Mouse (Mus musculus) C2C12 (cell line): Measurements from ENCODE around the gene Zfp644. TPM values are rescaled to one million over a fixed set of nuclear protein-coding genes. Genes with fewer than 3 reads are reported as not detected.
"Not testable (repeated sequence)": the region's sequence is repeated elsewhere in the genome, so short reads cannot be mapped to it uniquely, and the experiment has no call there.

Experiments
- H3K27me3 ChIP-seq: one replicate; pipeline ENCODE4 v1.6.1; 2011; ENCODE audit not compliant: control insufficient read depth, insufficient read depth, insufficient read length
- H3K36me3 ChIP-seq: one replicate; pipeline ENCODE4 v1.6.1; 2011; ENCODE audit not compliant: control insufficient read depth, insufficient read depth
- H3K4me3 ChIP-seq: one replicate; pipeline ENCODE4 v1.5.1; 2011; ENCODE audit warnings: mild to moderate bottlenecking, control low read depth; ENCODE audit not compliant: poor library complexity, insufficient read depth, severe bottlenecking
- H3K79me2 ChIP-seq: one replicate; pipeline ENCODE4 v1.6.1; 2011; ENCODE audit not compliant: control insufficient read depth, insufficient read depth
- H3K79me3 ChIP-seq: one replicate; pipeline ENCODE4 v1.6.1; 2011; ENCODE audit warnings: low read depth, control low read depth
- H3ac ChIP-seq: one replicate; pipeline ENCODE3; 2011; ENCODE audit warnings: low read depth; ENCODE audit not compliant: control insufficient read depth, insufficient read length
- CEBPB ChIP-seq: IDR thresholded peaks from one replicate; pipeline ENCODE4 v1.6.1; 2011; ENCODE audit warnings: low read depth, mild to moderate bottlenecking, control low read depth, moderate library complexity
- CTCF ChIP-seq: IDR thresholded peaks from one replicate; pipeline ENCODE4 v1.5.1; 2011; ENCODE audit not compliant: control insufficient read depth, insufficient read depth, insufficient read length
- FOSL1 ChIP-seq: IDR thresholded peaks from one replicate; pipeline ENCODE4 v1.8.0; 2011; ENCODE audit warnings: mild to moderate bottlenecking, low read length; ENCODE audit not compliant: poor library complexity, insufficient read depth, severe bottlenecking
- MAX ChIP-seq: IDR thresholded peaks from one replicate; pipeline ENCODE4 v1.6.1; 2011; ENCODE audit warnings: mild to moderate bottlenecking, control low read depth
- MYOD1 ChIP-seq: IDR thresholded peaks from one replicate; pipeline ENCODE4 v1.6.1; 2011; ENCODE audit warnings: low read depth; ENCODE audit not compliant: control insufficient read depth, insufficient read length
- MYOG ChIP-seq: IDR thresholded peaks from one replicate; pipeline ENCODE4 v1.6.1; 2011; ENCODE audit not compliant: control insufficient read depth, insufficient read length; ENCODE audit errors: extremely low read depth
- USF1 ChIP-seq: IDR thresholded peaks from one replicate; pipeline ENCODE4 v1.6.1; 2011; ENCODE audit warnings: low read depth, mild to moderate bottlenecking, control low read depth, moderate library complexity
- polyA plus RNA-seq: library from polyadenylated mRNA; unstranded; fragments of >200 nt; fragmentation: generic; extraction: Trizol; gene quantifications from one replicate; pipeline ENCODE4 v1.2.1, GENCODE M21; 2012; ENCODE audit warnings: missing spikeins

The Zfp644 gene
- polyA plus RNA-seq, 1 experiment: 5.3 TPM

- Histone ChIP-seq H3K79me3 (peaks cover 79% of the 10 kb centered on the region), H3K79me2 (peaks cover 100% of the 10 kb centered on the region), H3K36me3 (peaks cover 11% of the 10 kb centered on the region), H3K4me3 (no peak overlapping the region), H3ac (no peak overlapping the region), H3K27me3 (no peaks in the 10 kb centered on the region)
- no peak for TF ChIP-seq CEBPB
- no peak for TF ChIP-seq USF1
- no peak for TF ChIP-seq MYOG
- no peak for TF ChIP-seq MYOD1
- TF ChIP-seq CTCF: no peak
Observed at GRCm38 (mm10) chr5:106679659-106680058, 17.4 kb downstream of the Zfp644 start.

GRCm38 (mm10) chr5:106678823-106679222 is 18.3 kb downstream of the Zfp644 start:
- not testable (repeated sequence) for H3ac ChIP-seq, H3K27me3 ChIP-seq, H3K4me3 ChIP-seq
- peaks cover 11% of the 10 kb centered on the region for H3K36me3 ChIP-seq
- peaks cover 100% of the 10 kb centered on the region for H3K79me2 ChIP-seq
- H3K79me3 ChIP-seq: peaks cover 79% of the 10 kb centered on the region

- TF ChIP-seq CTCF: no peak
- TF ChIP-seq USF1: no peak
- TF ChIP-seq FOSL1: no peak
- TF ChIP-seq CEBPB: no peak
- TF ChIP-seq MYOD1: no peak
- TF ChIP-seq MAX: no peak
- no peak for TF ChIP-seq MYOG
- peaks cover 6% of the 10 kb centered on the region for H3K36me3 ChIP-seq
- H3K79me2 ChIP-seq: peaks cover 100% of the 10 kb centered on the region
- H3K4me3 ChIP-seq: no peak overlapping the region
- H3K27me3 ChIP-seq: no peaks in the 10 kb centered on the region
- peaks cover 77% of the 10 kb centered on the region for H3K79me3 ChIP-seq
- H3ac ChIP-seq: no peak overlapping the region
Observed at GRCm38 (mm10) chr5:106676784-106677183, 20.3 kb downstream of the Zfp644 start.

GRCm38 (mm10) chr5:106672597-106672996 is 24.5 kb downstream of the Zfp644 start:
- peaks cover 5% of the 10 kb centered on the region for H3K36me3 ChIP-seq
- H3ac ChIP-seq: no peak overlapping the region
- H3K79me3 ChIP-seq: peaks cover 83% of the 10 kb centered on the region
- no peak overlapping the region for H3K4me3 ChIP-seq
- H3K79me2 ChIP-seq: peaks cover 95% of the 10 kb centered on the region
- H3K27me3 ChIP-seq: no peaks in the 10 kb centered on the region
- TF ChIP-seq USF1 (no peak), MAX (no peak), CTCF (no peak), FOSL1 (no peak), CEBPB (no peak), MYOD1 (no peak), MYOG (no peak)

- Histone ChIP-seq H3ac (no peak overlapping the region), H3K79me3 (peaks cover 83% of the 10 kb centered on the region)
Observed at GRCm38 (mm10) chr5:106671893-106672292, 25.2 kb downstream of the Zfp644 start.

GRCm38 (mm10) chr5:106664910-106665309 is 32.2 kb downstream of the Zfp644 start:
- H3K79me3 ChIP-seq: peaks cover 80% of the 10 kb centered on the region
- H3K79me2 ChIP-seq: peaks cover 95% of the 10 kb centered on the region
- H3K36me3 ChIP-seq: peaks cover 25% of the 10 kb centered on the region
- TF ChIP-seq FOSL1 (no peak), CEBPB (no peak), CTCF (no peak), USF1 (no peak), MYOG (no peak), MYOD1 (no peak), MAX (no peak)
- no peak overlapping the region for H3K4me3 ChIP-seq
- H3ac ChIP-seq: no peak overlapping the region
- no peaks in the 10 kb centered on the region for H3K27me3 ChIP-seq

More at GRCm38 (mm10) chr5:106671893-106672292, 25.2 kb downstream of the Zfp644 start:
- Histone ChIP-seq H3K36me3 (peaks cover 8% of the 10 kb centered on the region), H3K27me3 (no peaks in the 10 kb centered on the region), H3K4me3 (no peak overlapping the region), H3K79me2 (peaks cover 95% of the 10 kb centered on the region)
- TF ChIP-seq FOSL1 (no peak), USF1 (no peak), MYOD1 (no peak), CEBPB (no peak), MAX (no peak), MYOG (no peak), CTCF (no peak)
